9 mouse cellular contexts compared by ENCODE assay signal in genomic region chr12:40243821-40244221, GRCm38 (mm10). TPM values are rescaled to one million over a fixed set of nuclear protein-coding genes. Genes with fewer than 3 reads are reported as not detected.
A peak's percentile ranks its signal among the peaks of the same experiment; 100 is the strongest.
DNase-seq lines count a peak whose midpoint lies in the region; ATAC-seq lines count a peak whose summit lies in the region.
"Had no signal": no experiment of that assay in that cellular context is flagged by ENCODE, and none has a peak within 500 bp of the region (broad histone marks: within the 10 kb centered on the region; RNA-seq: fewer than 3 reads in every experiment).

No protein-coding gene starts in this region.

- no peaks in the 10 kb centered on the region for H3K27me3 ChIP-seq in heart, embryonic 10.5 days (ENCODE audit: insufficient read depth, poor library complexity, severe bottlenecking)
- no peaks in the 10 kb centered on the region for H3K27me3 ChIP-seq in forebrain, embryonic 13.5 days
- no peaks in the 10 kb centered on the region for H3K27me3 ChIP-seq in stomach, embryonic 16.5 days (ENCODE audit: control insufficient read depth, insufficient read depth, low read length)

- peaks cover 29% of the 10 kb centered on the region for H3K4me1 ChIP-seq in heart, embryonic 10.5 days
- H3K4me1 ChIP-seq in forebrain, embryonic 13.5 days, result peaks cover 9% of the 10 kb centered on the region
- peaks cover 8% of the 10 kb centered on the region; the same call in 1 of the 2 replicates for H3K4me1 ChIP-seq in stomach, embryonic 16.5 days (ENCODE audit: control insufficient read depth, insufficient read depth, low read length)

- ATAC-seq in forebrain, embryonic 13.5 days, result peak; percentile 58
- peak; percentile 45; the same call in 1 of the 2 replicates for ATAC-seq in stomach, embryonic 16.5 days (ENCODE audit: insufficient read depth, low FRiP score)

- peak; percentile 94 for DNase-seq in heart, adult 11 months
- no peak for DNase-seq in heart, embryonic 10.5 days (ENCODE audit: low spot score)
- peak; percentile 45 for DNase-seq in NIH3T3 (ENCODE audit: low read depth)
- peak; percentile 72 to 76 for DNase-seq in heart, postnatal 14 days
- peak; percentile 48 to 59 for DNase-seq in layer of hippocampus, postnatal 36 days
- no peak for DNase-seq in spleen, postnatal 4 days (ENCODE audit: low spot score in 2 of 2)

- 46% methylated on average over 11 of the region's 11 CpGs for WGBS in heart, embryonic 10.5 days
- 29% methylated on average over 11 of the region's 11 CpGs for WGBS in forebrain, embryonic 13.5 days
- 28% methylated on average over 11 of the region's 11 CpGs for WGBS in stomach, embryonic 16.5 days

- intact Hi-C loops in heart, postnatal 14 days (cut with DNase I), result loop anchor here (2.0 kb wide), 1 partner anchor 19 kb away; no protein-coding TSS in a partner anchor

- H3K27ac ChIP-seq in heart, embryonic 10.5 days, result no peak overlapping the region
- no peak overlapping the region for H3K27ac ChIP-seq in forebrain, embryonic 13.5 days
- no peak overlapping the region for H3K27ac ChIP-seq in stomach, embryonic 16.5 days (ENCODE audit: low read length)

- no peak overlapping the region for H3K9ac ChIP-seq in forebrain, embryonic 13.5 days
- H3K9ac ChIP-seq in stomach, embryonic 16.5 days (ENCODE audit: low read length), result no peak overlapping the region

- H3K9me3 ChIP-seq in heart, embryonic 10.5 days, result no peaks in the 10 kb centered on the region
- H3K9me3 ChIP-seq in forebrain, embryonic 13.5 days (replicated peaks), result no peaks in the 10 kb centered on the region
- no peaks in the 10 kb centered on the region for H3K9me3 ChIP-seq in stomach, embryonic 16.5 days (replicated peaks; ENCODE audit: control insufficient read depth, low read length)

- H3K4me2 ChIP-seq in forebrain, embryonic 13.5 days, result peak overlapping the region; percentile 36
- H3K4me2 ChIP-seq in stomach, embryonic 16.5 days (ENCODE audit: low read depth, low read length), result peak overlapping the region; percentile 23; the same call in 1 of the 2 replicates

- H3K4me3 ChIP-seq in heart, embryonic 10.5 days, result no peak overlapping the region
- no peak overlapping the region for H3K4me3 ChIP-seq in forebrain, embryonic 13.5 days
- no peak overlapping the region for H3K4me3 ChIP-seq in stomach, embryonic 16.5 days (replicated peaks; ENCODE audit: low read length)

- H3K36me3 ChIP-seq in heart, embryonic 10.5 days, result no peaks in the 10 kb centered on the region
- no peaks in the 10 kb centered on the region for H3K36me3 ChIP-seq in forebrain, embryonic 13.5 days (ENCODE audit: poor library complexity, severe bottlenecking)
- no peaks in the 10 kb centered on the region for H3K36me3 ChIP-seq in stomach, embryonic 16.5 days (ENCODE audit: control insufficient read depth, insufficient read depth, low read length)

RNA-seq across cellular contexts. Expression of gene Ifrd1, which starts 4.5 kb away (rescaled TPM):
- 95.0 and 98.2 TPM in 2 replicates for polyA plus RNA-seq in heart, embryonic 10.5 days (2016; fragmentation: Nextera tagmentation; extraction: Ambion mirVana)
- polyA plus RNA-seq in forebrain, embryonic 13.5 days (2015; fragmentation: Nextera tagmentation; extraction: Ambion mirVana), result 183 and 186 TPM in 2 replicates
- 100 to 1,000 TPM in 1 of 2 experiments, 10 to 100 TPM in 1; 99.6 to 111 TPM for total RNA-seq in heart, postnatal 14 days (2021)
- total RNA-seq in layer of hippocampus, postnatal 36 days (2021), result 10 to 100 TPM; 90.6 to 92.6 TPM
- polyA plus RNA-seq in stomach, embryonic 16.5 days (2015; fragmentation: Nextera tagmentation; extraction: Ambion mirVana), result 80.1 and 92.3 TPM in 2 replicates

RNA-seq across cellular contexts. Expression of gene Lsmem1, which starts 44.5 kb away (rescaled TPM):
- polyA plus RNA-seq in heart, embryonic 10.5 days (2016; fragmentation: Nextera tagmentation; extraction: Ambion mirVana), result 11.5 and 20.7 TPM in 2 replicates
- not detected in 2 replicates for polyA plus RNA-seq in forebrain, embryonic 13.5 days (2015; fragmentation: Nextera tagmentation; extraction: Ambion mirVana)
- total RNA-seq in heart, postnatal 14 days (2021), result 10 to 100 TPM; 21.6 to 24.4 TPM
- under 1 TPM; 0.30 to 0.51 TPM for total RNA-seq in layer of hippocampus, postnatal 36 days (2021)
- 0.68 TPM in 1 of 2 replicates, not detected in the other for polyA plus RNA-seq in stomach, embryonic 16.5 days (2015; fragmentation: Nextera tagmentation; extraction: Ambion mirVana)
- total RNA-seq: common myeloid progenitor, adult 5-6 weeks had no signal

Comparison
In these comparisons a context has a peak if more than half of its experiments do, and no peak if none do; other contexts are left out.
1. DNase-seq: peak in heart, adult 11 months (single experiment), NIH3T3 (single experiment), heart, postnatal 14 days (2 of 2) and layer of hippocampus, postnatal 36 days (2 of 2); none in heart, embryonic 10.5 days (single experiment) and spleen, postnatal 4 days (0 of 2).